Mouse (Mus musculus): ENCODE data around the gene Notch4. TPM values are rescaled to one million over a fixed set of nuclear protein-coding genes. Genes with fewer than 3 reads are reported as not detected.
A peak's percentile ranks its signal among the peaks of the same experiment; 100 is the strongest.

Notch4 gene
- total RNA-seq, 2 experiments from 2014 or later: 21.2 to 28.3 TPM

GRCm38 (mm10) chr17:34623161-34623560 lies 59.1 kb downstream of the Notch4 start:
- DNase-seq (ENCODE audit: low spot score in 2 of 2): no peak

DNA sequence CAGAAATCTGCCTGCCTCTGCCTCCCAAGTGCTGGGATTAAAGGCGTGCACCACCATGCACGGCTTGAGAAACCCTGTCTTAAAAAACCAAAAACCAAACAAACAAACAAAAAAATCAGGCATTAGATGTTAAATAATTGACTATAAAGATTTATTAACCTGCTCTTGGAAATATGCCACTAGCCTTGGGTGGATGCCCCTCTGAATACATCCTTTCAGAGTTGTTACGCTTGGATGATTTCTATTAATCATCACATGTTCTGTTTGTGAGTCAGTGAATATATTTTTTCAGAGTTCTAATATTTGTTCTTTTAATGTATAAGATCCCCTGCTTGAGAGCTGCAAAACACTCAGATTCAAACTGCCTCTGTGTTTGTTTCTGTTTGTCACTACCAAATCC lies 60.9 kb downstream of the Notch4 start:
- DNase-seq (ENCODE audit: low spot score in 2 of 2): no peak

GRCm38 (mm10) chr17:34626062-34626772 lies 62.1 kb downstream of the Notch4 start:
- no peak for DNase-seq (ENCODE audit: low spot score in 2 of 2)

DNA sequence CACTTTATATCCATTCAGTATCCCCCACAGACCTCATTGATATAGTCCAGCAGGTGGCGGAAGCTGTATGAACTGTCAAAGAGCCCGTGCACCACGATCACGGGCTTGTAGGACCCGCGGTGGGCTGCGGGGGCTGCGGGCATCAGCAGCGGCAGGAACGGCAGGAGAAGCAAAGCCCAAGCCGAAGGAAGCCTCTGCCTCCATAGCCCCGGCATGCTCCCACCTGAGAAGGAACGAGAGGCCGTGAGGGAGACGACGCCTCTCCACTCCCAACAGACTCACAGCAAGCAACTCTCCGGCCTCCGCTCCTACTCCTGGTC lies 62.7 kb downstream of the Notch4 start:
- no peak for DNase-seq (ENCODE audit: low spot score in 2 of 2)

DNA sequence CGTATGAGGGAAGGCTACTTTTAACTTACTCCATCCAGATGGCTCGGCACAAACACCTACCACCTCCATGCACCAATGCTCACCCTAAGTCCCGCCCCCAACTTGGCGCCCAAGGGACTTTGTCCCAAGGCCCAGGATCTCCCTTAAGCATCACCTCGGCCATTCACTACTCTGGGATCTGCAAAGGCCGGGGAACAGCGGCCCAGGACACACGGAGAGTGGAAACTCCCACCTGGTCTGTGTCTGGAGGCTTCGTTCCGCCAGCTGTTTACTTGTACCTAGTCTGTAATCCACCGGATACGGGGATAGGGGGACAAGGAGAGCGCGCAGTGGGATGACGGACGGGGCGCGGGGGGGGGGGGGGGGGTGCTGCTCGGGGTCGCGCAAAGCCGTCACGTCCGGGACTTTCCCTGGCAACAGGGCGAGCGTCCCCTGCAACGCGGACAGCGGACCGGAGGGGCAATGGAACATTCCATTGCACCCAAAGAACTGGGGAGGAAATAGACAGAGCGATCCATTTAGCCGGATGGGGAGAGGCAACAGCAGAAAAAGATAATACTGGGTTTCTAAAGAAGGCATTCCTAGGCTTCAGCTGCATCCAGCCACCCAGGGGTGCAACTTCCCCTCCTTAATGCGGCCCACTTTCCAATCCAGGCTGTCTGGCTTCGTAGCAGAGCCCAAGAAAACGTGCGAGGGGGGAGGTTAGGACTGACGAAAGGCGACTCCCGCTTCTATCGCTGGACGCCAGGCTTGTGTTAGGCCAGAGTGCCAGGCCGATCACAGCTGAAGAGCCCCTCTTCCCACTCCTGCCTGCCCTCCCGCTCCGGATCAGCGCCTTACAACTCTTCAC lies 63.2 kb downstream of the Notch4 start:
- peak; percentile 70 to 90 for DNase-seq (ENCODE audit: low spot score in 2 of 2)

DNA sequence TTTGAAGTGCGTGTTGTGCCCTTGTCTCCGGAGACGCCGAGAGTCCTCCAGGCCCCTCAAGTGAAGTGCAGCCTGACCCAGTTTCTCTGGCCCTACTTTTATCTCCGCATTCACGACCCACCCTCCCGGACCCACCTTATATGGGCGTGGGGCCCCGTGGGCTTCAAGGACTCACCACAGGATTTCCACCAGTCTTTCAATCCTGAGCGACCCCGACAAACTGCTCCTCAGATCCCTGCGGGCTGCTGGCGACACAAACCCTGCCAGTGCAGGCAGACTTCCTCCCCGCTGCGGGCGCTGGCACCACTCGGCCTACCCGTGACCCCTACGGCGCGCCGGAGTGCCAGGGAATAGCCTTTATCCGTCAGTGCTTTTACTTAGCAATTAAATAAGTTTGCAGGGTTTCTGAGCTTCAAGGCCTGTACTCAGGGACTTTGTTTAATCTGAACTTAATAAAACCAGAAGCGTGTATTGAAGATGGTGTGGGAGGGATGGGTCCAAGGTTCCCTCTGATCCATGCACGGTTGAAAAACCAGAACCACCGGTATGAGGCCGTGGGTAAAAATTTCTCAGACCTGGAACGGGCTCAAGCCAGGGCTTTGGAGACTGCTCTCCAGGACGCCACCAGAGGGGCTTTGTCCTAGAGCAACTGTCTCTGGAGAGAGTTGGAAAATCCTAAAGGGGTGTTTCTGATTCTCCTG lies 64.0 kb downstream of the Notch4 start, which contains the start of gene Ppt2:
Ppt2 (minus strand) TSS at position 568 of the 701 bp plus-strand sequence.
- DNase-seq (ENCODE audit: low spot score in 2 of 2): peak in 1 of 2 experiments; percentile 56

DNA sequence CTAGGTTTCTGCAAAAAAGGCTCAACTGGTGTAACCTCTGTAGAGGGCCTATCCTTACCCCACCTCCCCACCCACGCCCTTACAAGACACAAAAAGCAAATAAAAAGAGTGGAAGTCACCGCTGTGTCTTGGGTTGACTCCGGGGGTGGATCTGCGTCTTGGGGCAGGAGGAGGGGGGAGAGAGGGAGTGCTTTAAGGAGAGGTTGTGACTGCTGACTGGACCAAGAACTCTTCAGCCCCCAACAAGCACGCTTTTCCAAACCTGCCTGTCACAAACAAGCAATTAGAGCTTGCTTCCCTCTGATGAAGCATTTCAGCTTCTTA lies 64.5 kb downstream of the Notch4 start:
- no peak for DNase-seq (ENCODE audit: low spot score in 2 of 2)

DNA sequence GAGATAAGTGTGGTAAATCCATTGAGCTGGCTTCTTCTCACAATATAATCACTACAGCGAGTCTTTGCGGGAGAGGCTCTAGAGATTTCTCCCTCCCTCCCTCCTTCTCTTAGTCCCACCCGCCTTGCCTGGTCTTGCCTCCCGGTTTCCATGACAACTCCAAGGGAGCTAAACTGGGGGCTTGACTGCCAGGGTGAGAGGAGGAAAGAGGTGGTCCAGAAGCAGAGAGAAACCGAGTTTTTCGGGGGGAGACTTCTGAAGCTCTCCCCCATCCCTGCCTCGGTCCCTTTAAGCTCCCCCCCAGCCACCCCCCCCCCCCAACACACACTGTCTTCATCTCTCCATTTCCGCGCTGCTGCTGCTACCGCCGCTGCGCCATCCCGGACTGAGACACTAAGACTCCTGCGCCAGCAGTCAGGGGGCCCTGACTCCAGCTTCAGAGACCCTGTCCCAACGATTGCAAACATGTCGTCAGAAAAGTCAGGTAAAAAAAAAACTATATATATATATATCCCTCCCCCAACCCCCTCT lies 65.2 kb downstream of the Notch4 start, which contains the start of gene Prrt1:
Prrt1 (plus strand) TSS at position 313 of the 531 bp plus-strand sequence.
- DNase-seq (ENCODE audit: low spot score in 2 of 2): no peak

DNA sequence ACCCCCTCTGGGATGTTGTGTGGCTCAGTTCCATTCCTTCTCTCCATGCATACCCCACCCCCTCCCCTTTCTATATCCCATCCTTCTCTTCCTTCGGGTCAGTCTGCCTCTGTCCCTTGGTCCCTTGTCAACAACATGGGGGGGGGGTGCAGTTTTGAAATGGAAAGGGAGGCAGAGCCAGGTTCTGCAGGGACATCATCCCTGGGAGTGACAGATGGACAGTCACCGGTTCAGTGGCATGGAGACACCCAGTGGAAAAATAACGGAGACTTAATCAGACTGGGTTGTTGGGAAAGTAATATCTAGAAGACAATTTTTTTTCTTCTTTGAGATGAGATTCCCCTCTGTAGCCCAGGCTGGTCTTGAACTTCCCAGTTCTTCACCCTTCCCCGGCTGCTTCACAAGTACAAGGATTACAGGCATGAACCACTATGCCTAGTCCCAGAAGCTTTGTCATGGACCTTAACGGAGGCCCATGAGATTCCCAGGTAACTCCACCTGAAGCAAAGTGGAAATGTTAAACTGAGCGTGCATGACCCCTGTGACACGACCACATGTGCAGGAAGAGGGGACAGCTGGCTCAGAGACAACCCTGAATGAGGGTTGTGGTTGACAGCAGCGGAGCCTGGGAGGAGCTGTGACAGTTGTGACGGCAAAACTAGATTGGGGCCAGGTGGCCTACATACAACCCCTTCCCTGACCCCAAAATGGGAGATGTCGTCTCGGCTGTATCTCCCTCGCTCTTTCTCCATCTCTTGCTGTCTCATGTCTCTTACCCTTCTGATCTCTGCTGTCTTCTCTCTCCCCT lies 65.9 kb downstream of the Notch4 start:
- no peak for DNase-seq (ENCODE audit: low spot score in 2 of 2)

DNA sequence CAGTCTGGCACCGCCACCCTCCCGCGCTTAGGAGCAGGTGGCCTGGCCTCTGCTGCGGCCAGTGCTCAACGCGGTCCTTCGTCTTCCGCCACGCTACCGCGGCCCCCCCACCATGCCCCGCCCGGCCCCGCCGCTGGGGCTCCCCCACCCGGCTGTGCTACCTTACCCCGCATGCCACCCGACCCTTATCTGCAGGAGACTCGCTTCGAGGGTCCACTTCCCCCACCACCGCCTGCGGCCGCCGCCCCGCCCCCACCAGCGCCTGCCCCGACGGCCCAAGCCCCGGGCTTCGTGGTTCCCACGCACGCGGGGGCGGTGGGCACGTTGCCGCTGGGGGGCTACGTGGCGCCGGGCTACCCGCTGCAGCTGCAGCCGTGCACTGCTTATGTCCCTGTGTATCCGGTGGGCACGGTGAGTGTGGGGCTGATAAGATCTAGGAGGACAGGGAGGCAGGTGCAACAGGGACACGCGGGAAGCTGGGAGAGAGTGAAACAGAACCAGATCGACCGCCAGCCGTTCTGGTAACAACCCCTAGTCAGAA lies 66.8 kb downstream of the Notch4 start:
- no peak for DNase-seq (ENCODE audit: low spot score in 2 of 2)

DNA sequence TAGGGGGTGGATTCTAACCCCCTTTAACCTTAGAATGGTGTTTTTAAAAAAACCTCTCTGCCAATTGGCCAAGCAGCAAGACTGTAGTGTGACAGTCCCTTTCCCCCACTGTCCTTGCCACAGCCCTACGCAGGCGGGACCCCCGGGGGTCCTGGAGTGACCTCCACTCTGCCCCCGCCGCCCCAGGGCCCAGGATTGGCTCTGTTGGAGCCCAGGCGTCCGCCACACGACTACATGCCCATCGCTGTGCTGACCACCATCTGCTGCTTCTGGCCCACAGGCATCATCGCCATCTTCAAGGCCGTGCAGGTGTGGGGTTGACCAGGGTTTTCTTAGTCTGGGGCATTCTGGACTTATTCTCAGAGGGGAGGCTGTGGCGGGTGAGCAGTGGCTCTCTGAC lies 67.6 kb downstream of the Notch4 start:
- no peak for DNase-seq (ENCODE audit: low spot score in 2 of 2)

DNA sequence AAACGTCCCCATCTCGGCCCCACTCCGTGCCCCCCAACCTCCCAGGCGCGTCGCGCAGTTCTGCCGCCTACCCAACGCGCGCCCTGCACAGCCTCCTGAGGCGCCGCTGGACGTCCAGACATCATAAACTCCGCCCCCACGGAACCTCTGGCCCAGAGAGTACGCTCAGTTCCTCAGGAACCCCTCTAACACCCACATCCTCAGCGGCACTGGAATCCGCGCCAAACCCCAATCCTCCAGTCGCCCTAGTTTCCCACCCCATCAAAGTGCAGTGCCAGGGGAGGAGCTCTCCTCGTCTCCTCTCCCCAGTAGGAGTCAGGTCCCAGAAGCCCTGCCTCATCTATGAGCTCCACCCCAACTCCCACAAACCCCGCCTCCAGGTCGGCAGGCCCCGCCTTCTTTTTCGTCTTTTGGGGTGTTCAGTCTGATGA lies 68.2 kb downstream of the Notch4 start:
- peak in 1 of 2 experiments; percentile 52 for DNase-seq (ENCODE audit: low spot score in 2 of 2)

GRCm38 (mm10) chr17:34635671-34636070 lies 71.6 kb downstream of the Notch4 start:
- no peak for DNase-seq (ENCODE audit: low spot score in 2 of 2)

DNA sequence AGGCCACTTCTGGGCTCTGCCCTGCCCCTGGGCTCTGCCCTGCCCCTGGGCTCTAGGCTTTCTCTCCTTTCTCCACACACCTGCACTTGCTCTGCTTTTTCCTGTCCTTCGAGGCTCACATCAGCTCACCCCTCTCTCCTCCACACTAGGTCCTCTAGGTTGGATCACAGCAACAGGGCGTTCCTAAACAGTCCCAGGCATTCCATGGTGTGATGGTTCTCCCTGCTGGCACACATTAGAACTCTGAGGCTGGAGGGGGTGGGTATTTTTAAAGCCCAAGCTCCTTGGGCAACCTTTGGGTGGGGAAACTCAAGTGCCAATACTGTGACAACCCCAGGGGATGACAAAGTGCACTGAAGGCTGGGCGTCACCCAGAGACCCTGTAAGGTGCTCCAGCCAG lies 73.4 kb downstream of the Notch4 start:
- DNase-seq (ENCODE audit: low spot score in 2 of 2): no peak

Other genes with a start within 250 kb of the Notch4 start
- not detected for gene H2-Eb2, start 238.6 kb upstream of the Notch4 start, total RNA-seq (2021)
- under 1 TPM; 0.64 to 0.67 TPM for gene Btnl2, start 209.4 kb upstream of the Notch4 start, total RNA-seq (2021)
- gene Btnl1, start 187.1 kb upstream of the Notch4 start, total RNA-seq (2021): not detected
- gene BC051142, start 165.4 kb upstream of the Notch4 start, total RNA-seq (2021): 1 to 10 TPM in 1 of 2 experiments, under 1 TPM in 1; 0.88 to 1.1 TPM
- gene Btnl4, start 87.0 kb upstream of the Notch4 start, total RNA-seq (2021): not detected
- not detected for gene Btnl6, start 46.9 kb upstream of the Notch4 start, total RNA-seq (2021)
- gene Gpsm3, start 25.5 kb downstream of the Notch4 start, total RNA-seq (2021): 1 to 10 TPM; 4.6 to 5.3 TPM
- gene Pbx2, start 27.0 kb downstream of the Notch4 start, total RNA-seq (2021): 10 to 100 TPM; 48.7 to 53.5 TPM
- gene Ager, start 33.6 kb downstream of the Notch4 start, total RNA-seq (2021): 1 to 10 TPM; 2.0 to 3.0 TPM
- 10 to 100 TPM; 23.8 to 24.1 TPM for gene Rnf5, start 39.4 kb downstream of the Notch4 start, total RNA-seq (2021)
- 10 to 100 TPM; 42.0 to 42.9 TPM for gene Agpat1, start 40.0 kb downstream of the Notch4 start, total RNA-seq (2021)
- 10 to 100 TPM; 20.7 to 23.1 TPM for gene Egfl8, start 51.7 kb downstream of the Notch4 start, total RNA-seq (2021)
- 10 to 100 TPM; 35.9 to 44.8 TPM for gene Ppt2, start 64.2 kb downstream of the Notch4 start, total RNA-seq (2021)
- gene Prrt1, start 65.3 kb downstream of the Notch4 start, total RNA-seq (2021): under 1 TPM; 0.34 to 0.76 TPM
- 1 to 10 TPM; 8.1 to 8.3 TPM for gene Fkbpl, start 80.5 kb downstream of the Notch4 start, total RNA-seq (2021)
- 10 to 100 TPM; 20.1 to 22.5 TPM for gene Atf6b, start 82.9 kb downstream of the Notch4 start, total RNA-seq (2021)
- 100 to 1,000 TPM; 197 to 232 TPM for gene Tnxb, start 106.3 kb downstream of the Notch4 start, total RNA-seq (2021)
- 1 to 10 TPM; 3.2 to 3.6 TPM for gene C4b, start 179.6 kb downstream of the Notch4 start, total RNA-seq (2021)
- under 1 TPM; 0.16 to 0.34 TPM for gene Cyp21a1, start 240.3 kb downstream of the Notch4 start, total RNA-seq (2021)